Mouse (Mus musculus): Measurements from ENCODE around the gene Stat5a. TPM values are rescaled to one million over a fixed set of nuclear protein-coding genes. Genes with fewer than 3 reads are reported as not detected.

Gene Stat5a
- total and polyA plus RNA-seq, 2 experiments from 2014 or later = 1.6 to 2.6 TPM

GRCm38 (mm10) chr11:100859579-100860075, 476 bp downstream of the Stat5a start:
- peaks cover 59% of the 10 kb centered on the region for H3K27me3 ChIP-seq (ENCODE audit: insufficient read depth, low read length)
- peak overlapping the region; percentile 51; the same call in 1 of the 2 replicates for H3K4me2 ChIP-seq (ENCODE audit: low read depth)
- ATAC-seq (no peak), DNase-seq (no peak)
- H3K4me1 ChIP-seq (ENCODE audit: insufficient read depth) = no peaks in the 10 kb centered on the region
- H3K36me3 ChIP-seq (ENCODE audit: insufficient read depth) = no peaks in the 10 kb centered on the region
- H3K9me3 ChIP-seq (ENCODE audit: low read length) = no peaks in the 10 kb centered on the region
- no peak overlapping the region for H3K27ac ChIP-seq (ENCODE audit: low read depth, low read length)
- H3K4me3 ChIP-seq (ENCODE audit: low read depth, low read length) = peak overlapping the region; percentile 35
- no peak for TF ChIP-seq CTCF (IDR thresholded peaks at IDR 0.05; ENCODE audit: low read depth)
- H3K9ac ChIP-seq = no peak overlapping the region
- WGBS = 56% methylated on average over 6 of the region's 6 CpGs

- Histone ChIP-seq H3K4me2 (ENCODE audit: low read depth) (peak overlapping the region; percentile 51), H3K9me3 (ENCODE audit: low read length) (no peaks in the 10 kb centered on the region), H3K9ac (0 out of 2 replicates have a peak overlapping the region, but pooled peaks have one; percentile 33), H3K27me3 (ENCODE audit: insufficient read depth, low read length) (peaks cover 56% of the 10 kb centered on the region), H3K4me3 (ENCODE audit: low read depth, low read length) (peak overlapping the region; percentile 35), H3K4me1 (ENCODE audit: insufficient read depth) (no peaks in the 10 kb centered on the region), H3K36me3 (ENCODE audit: insufficient read depth) (no peaks in the 10 kb centered on the region), H3K27ac (ENCODE audit: low read depth, low read length) (no peak overlapping the region)
- no peak for TF ChIP-seq CTCF (IDR thresholded peaks at IDR 0.05; ENCODE audit: low read depth)
- peak; percentile 35 for DNase-seq
- WGBS = 5% methylated on average over 52 of the region's 55 CpGs
- peak; percentile 89 for ATAC-seq
Measured at GRCm38 (mm10) chr11:100860198-100861048, 1.3 kb downstream of the Stat5a start.

- peaks cover 60% of the 10 kb centered on the region for H3K27me3 ChIP-seq (ENCODE audit: insufficient read depth, low read length)
- TF ChIP-seq CTCF (IDR thresholded peaks at IDR 0.05; ENCODE audit: low read depth) = no peak
- no peak for DNase-seq
Measured at GRCm38 (mm10) chr11:100861335-100861734, 2.2 kb downstream of the Stat5a start.

GRCm38 (mm10) chr11:100861836-100862235, 2.7 kb downstream of the Stat5a start:
- no peak for DNase-seq
- Histone ChIP-seq H3K4me3 (ENCODE audit: low read depth, low read length) (no peak overlapping the region), H3K9ac (no peak overlapping the region), H3K4me1 (ENCODE audit: insufficient read depth) (no peaks in the 10 kb centered on the region), H3K27me3 (ENCODE audit: insufficient read depth, low read length) (peaks cover 60% of the 10 kb centered on the region), H3K9me3 (ENCODE audit: low read length) (no peaks in the 10 kb centered on the region), H3K27ac (ENCODE audit: low read depth, low read length) (no peak overlapping the region), H3K36me3 (ENCODE audit: insufficient read depth) (no peaks in the 10 kb centered on the region), H3K4me2 (ENCODE audit: low read depth) (no peak overlapping the region)
- 28% methylated on average over 3 of the region's 3 CpGs for WGBS
- ATAC-seq = no peak
- no peak for TF ChIP-seq CTCF (IDR thresholded peaks at IDR 0.05; ENCODE audit: low read depth)

More at GRCm38 (mm10) chr11:100861335-100861734, 2.2 kb downstream of the Stat5a start:
- Histone ChIP-seq H3K4me1 (ENCODE audit: insufficient read depth) (no peaks in the 10 kb centered on the region), H3K4me2 (ENCODE audit: low read depth) (no peak overlapping the region), H3K4me3 (ENCODE audit: low read depth, low read length) (no peak overlapping the region), H3K36me3 (ENCODE audit: insufficient read depth) (no peaks in the 10 kb centered on the region), H3K27ac (ENCODE audit: low read depth, low read length) (no peak overlapping the region), H3K9me3 (ENCODE audit: low read length) (no peaks in the 10 kb centered on the region), H3K9ac (no peak overlapping the region)
- no peak for ATAC-seq
- WGBS = 91% methylated on average over 7 of the region's 7 CpGs

GRCm38 (mm10) chr11:100863141-100863540, 4.0 kb downstream of the Stat5a start:
- DNase-seq (no peak), ATAC-seq (no peak)
- WGBS = 91% methylated on average over 10 of the region's 10 CpGs

GRCm38 (mm10) chr11:100865618-100866017, 6.5 kb downstream of the Stat5a start:
- TF ChIP-seq CTCF (IDR thresholded peaks at IDR 0.05; ENCODE audit: low read depth) = no peak
- ATAC-seq = no peak
- 90% methylated on average over 7 of the region's 7 CpGs for WGBS

More at GRCm38 (mm10) chr11:100863141-100863540, 4.0 kb downstream of the Stat5a start:
- H3K36me3 ChIP-seq (ENCODE audit: insufficient read depth) = no peaks in the 10 kb centered on the region
- H3K4me3 ChIP-seq (ENCODE audit: low read depth, low read length) = no peak overlapping the region
- H3K4me2 ChIP-seq (ENCODE audit: low read depth) = no peak overlapping the region
- no peaks in the 10 kb centered on the region for H3K9me3 ChIP-seq (ENCODE audit: low read length)
- peaks cover 58% of the 10 kb centered on the region for H3K27me3 ChIP-seq (ENCODE audit: insufficient read depth, low read length)
- H3K4me1 ChIP-seq (ENCODE audit: insufficient read depth) = no peaks in the 10 kb centered on the region
- no peak for TF ChIP-seq CTCF (IDR thresholded peaks at IDR 0.05; ENCODE audit: low read depth)
- no peak overlapping the region for H3K9ac ChIP-seq
- no peak overlapping the region for H3K27ac ChIP-seq (ENCODE audit: low read depth, low read length)

More at GRCm38 (mm10) chr11:100865618-100866017, 6.5 kb downstream of the Stat5a start:
- no peak overlapping the region for H3K27ac ChIP-seq (ENCODE audit: low read depth, low read length)
- no peak overlapping the region for H3K9ac ChIP-seq
- H3K36me3 ChIP-seq (ENCODE audit: insufficient read depth) = no peaks in the 10 kb centered on the region
- 0 out of 2 replicates have a peak, but pooled peaks cover 2% of the 10 kb centered on the region for H3K4me1 ChIP-seq (ENCODE audit: insufficient read depth)
- no peak for DNase-seq
- no peak overlapping the region for H3K4me2 ChIP-seq (ENCODE audit: low read depth)
- peaks cover 37% of the 10 kb centered on the region for H3K27me3 ChIP-seq (ENCODE audit: insufficient read depth, low read length)
- H3K9me3 ChIP-seq (ENCODE audit: low read length) = no peaks in the 10 kb centered on the region
- H3K4me3 ChIP-seq (ENCODE audit: low read depth, low read length) = no peak overlapping the region

Measured in forebrain, postnatal 0 days (tissue).